Mouse (Mus musculus) heart, adult 8-10 months (tissue): ENCODE data around the gene Olfr1133. TPM values are rescaled to one million over a fixed set of nuclear protein-coding genes. Genes with fewer than 3 reads are reported as not detected.
"Not testable (repeated sequence)": the region's sequence is repeated elsewhere in the genome, so short reads cannot be mapped to it uniquely, and the experiment has no call there.

Source experiments
- DNase-seq: peaks from one replicate; pipeline ENCODE4 v3.0.0; 2022; ENCODE audit warnings: low spot score
- total RNA-seq, 4 experiments: library from RNA; stranded (reverse); gene quantifications; 2 replicates each; pipeline ENCODE4 v1.2.4; 2022

The Olfr1133 gene
- not detected for total RNA-seq

DNA sequence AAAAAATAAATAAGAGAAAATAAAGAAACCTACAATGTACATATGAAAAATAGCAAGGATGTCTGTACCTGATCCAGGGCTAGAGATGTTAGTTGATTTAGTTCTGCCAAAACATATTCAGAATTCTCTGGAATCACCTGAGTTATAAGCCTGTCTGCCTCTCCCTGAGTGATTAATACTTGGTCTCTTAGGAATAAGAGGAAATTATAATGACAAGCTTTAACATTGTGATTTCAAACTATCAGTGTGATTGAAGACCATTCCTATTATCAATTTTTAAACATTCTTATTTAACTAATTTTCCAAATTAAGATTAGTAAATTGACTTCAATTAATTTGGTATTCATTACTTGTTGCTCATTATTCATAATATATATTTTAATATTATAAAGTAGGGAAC lies at the start of gene Olfr1133:
TSS of gene Olfr1133 (minus strand) at position 101 of the 400 bp plus-strand sequence.
- DNase-seq: no peak

DNA sequence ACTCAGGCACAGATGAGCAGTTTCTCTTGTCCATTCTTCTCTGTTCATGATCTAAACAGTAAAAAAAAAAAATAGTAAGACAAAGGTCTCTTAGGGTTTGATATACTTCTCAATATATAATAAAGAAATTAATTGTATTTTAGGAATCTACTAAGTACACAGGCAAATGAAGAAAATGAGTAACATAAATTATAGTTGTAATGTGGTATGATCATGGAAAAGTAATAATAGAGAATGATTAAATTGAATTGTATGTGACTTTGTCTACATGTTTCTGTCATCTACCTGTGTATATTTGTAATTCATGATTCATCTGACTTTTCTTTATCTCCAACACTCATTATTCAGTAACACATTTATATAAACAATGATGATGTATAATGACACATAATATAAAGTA lies 46.7 kb upstream of the Olfr1133 start, which contains the start of gene Olfr1136:
TSS of gene Olfr1136 (minus strand) at position 101 of the 400 bp plus-strand sequence.
- no peak for DNase-seq

DNA sequence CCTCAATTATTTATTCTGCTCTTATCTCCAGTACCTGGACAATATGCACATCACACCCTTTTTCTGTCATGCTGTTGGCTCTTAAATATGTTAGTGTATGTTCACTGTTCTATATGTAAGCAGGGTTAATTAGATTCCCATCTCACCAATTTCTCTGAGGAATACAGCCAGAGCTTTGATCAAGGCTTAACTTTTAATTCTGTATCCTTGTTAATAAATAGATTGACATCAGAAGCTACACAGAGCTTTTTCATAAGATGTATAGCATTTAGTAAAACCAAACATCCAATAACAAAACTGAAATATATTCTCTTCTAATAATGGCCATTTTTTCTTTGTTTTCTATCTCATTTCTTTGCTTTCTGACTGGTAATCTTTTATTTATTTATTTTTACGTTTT lies 26.4 kb upstream of the Olfr1133 start, which contains the start of gene Olfr1135:
TSS of gene Olfr1135 (minus strand) at position 101 of the 400 bp plus-strand sequence.
- DNase-seq: no peak

DNA sequence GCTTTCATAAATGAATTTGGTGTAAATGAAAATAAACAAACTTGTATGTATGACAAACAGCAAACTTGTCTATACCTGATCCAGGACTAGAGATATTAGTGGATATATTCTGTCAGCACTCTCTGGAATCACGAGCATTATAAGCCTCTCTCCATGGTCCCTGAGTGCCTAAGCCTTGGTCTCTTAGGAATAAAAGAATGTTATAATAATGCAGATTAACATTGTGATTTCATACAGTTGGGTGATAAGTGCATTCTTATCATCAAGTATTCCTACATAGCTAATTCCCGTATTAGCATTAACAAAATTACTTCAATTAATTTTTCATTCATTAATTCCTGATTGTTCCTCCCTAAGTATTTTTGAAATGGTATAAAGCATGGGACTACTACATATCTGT lies 11.2 kb upstream of the Olfr1133 start, which contains the start of gene Olfr1134:
TSS of gene Olfr1134 (minus strand) at position 101 of the 400 bp plus-strand sequence.
- no peak for DNase-seq

DNA sequence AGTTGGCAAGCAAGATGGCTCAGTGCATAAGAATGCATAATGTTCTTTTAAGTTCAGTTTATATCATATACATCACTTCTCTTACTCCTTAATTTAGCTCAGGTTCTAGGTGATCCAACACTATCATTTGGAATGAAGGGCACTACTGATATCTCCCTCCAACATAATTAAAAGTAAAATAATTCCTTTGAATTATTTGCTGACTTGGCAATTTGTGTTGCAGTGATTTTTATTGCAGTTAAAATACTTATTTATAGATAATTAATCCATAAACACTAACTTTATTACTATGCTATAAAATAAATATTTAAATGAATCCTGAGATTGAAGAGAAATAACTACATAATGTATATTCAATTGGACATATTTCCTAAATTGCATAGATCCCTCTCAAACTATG lies 4.7 kb downstream of the Olfr1133 start:
- DNase-seq: no peak

DNA sequence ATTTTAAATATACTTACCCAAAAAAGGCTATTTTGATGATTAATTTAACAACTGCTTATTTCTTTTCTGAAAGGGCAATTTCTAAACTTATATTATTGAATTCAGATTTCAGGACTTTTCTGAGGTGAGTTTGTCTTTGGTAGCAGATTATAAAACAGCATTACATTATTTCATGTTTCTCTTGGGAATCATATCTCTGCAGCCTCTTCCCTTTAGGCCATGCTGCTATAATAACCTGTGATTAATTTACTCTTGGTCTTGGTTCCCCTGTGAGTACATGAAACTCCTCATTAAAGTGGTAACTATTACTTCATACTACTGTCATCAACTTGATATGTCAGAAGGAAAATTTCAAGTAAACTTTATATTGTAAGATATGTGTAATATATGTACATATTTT lies 9.7 kb downstream of the Olfr1133 start, which contains the start of gene Olfr1132:
TSS of gene Olfr1132 (minus strand) at position 101 of the 400 bp plus-strand sequence.
- no peak for DNase-seq

DNA sequence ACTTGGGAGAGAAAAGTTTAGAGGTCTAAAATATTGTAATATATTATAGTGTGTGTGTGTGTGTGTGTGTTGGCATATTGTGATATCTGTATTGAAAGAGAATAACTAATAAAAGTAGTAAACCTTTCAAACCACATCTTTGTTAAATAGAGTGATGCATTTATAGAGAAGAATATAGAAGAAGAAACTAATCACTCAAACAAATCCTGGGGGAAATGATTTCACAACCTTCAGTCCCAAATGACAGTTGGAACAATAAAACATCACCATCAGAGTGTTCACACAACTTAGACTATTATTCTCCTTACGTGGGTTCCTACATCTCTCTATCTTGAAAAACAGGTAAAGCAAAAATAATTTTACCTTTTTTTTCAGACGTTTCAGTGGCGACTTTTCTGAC lies 20.4 kb downstream of the Olfr1133 start, which contains the start of gene Olfr1131:
TSS of gene Olfr1131 (plus strand) at position 301 of the 400 bp plus-strand sequence.
- no peak for DNase-seq

DNA sequence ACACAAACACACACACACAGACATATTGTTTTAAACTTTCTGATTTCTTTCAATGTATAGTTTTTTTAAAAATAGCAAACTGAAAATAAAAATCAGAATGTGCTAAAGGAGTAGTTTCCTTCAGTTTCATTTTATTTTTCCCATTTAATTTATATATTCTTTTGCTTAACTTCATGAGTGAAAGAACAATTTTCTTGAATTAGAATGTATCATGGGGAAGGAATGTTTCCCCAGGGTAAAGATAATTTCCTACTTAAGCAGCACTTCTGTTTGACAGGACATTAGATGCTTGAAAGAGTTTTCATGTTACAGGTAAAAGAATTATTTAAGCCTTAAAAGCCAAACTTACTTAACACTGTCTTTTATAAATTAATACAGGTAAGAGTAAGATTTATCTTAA lies 41.3 kb downstream of the Olfr1133 start, which contains the start of gene Olfr1130:
TSS of gene Olfr1130 (plus strand) at position 301 of the 400 bp plus-strand sequence.
- not testable (repeated sequence) for DNase-seq

Other genes with a start within 250 kb of the Olfr1133 start
- not detected for gene Olfr1123, start 230.7 kb downstream of the Olfr1133 start, total RNA-seq
- gene Olfr1124, start 217.1 kb downstream of the Olfr1133 start, total RNA-seq: not detected
- gene Olfr1126, start 193.4 kb downstream of the Olfr1133 start, total RNA-seq: not detected
- gene Pramel7, start 150.3 kb downstream of the Olfr1133 start, total RNA-seq: not detected
- gene Pramel6, start 140.8 kb downstream of the Olfr1133 start, total RNA-seq: not detected
- not detected for gene Olfr153, start 115.6 kb downstream of the Olfr1133 start, total RNA-seq
- gene Olfr1128, start 101.8 kb downstream of the Olfr1133 start, total RNA-seq: not detected
- not detected for gene Olfr1129, start 73.5 kb downstream of the Olfr1133 start, total RNA-seq
- not detected for gene Olfr1130, start 41.2 kb downstream of the Olfr1133 start, total RNA-seq
- gene Olfr1131, start 20.3 kb downstream of the Olfr1133 start, total RNA-seq: not detected
- not detected for gene Olfr1132, start 9.8 kb downstream of the Olfr1133 start, total RNA-seq
- gene Olfr1134, start 11.1 kb upstream of the Olfr1133 start, total RNA-seq: not detected
- gene Olfr1135, start 26.3 kb upstream of the Olfr1133 start, total RNA-seq: not detected
- gene Olfr1136, start 46.6 kb upstream of the Olfr1133 start, total RNA-seq: not detected
- not detected for gene Olfr1137, start 65.8 kb upstream of the Olfr1133 start, total RNA-seq
- gene Olfr1138, start 92.6 kb upstream of the Olfr1133 start, total RNA-seq: not detected
- not detected for gene Olfr1140, start 96.4 kb upstream of the Olfr1133 start, total RNA-seq
- not detected for gene Olfr1141, start 106.6 kb upstream of the Olfr1133 start, total RNA-seq
- not detected for gene Olfr152, start 132.1 kb upstream of the Olfr1133 start, total RNA-seq
- gene Olfr1143, start 153.2 kb upstream of the Olfr1133 start, total RNA-seq: not detected
- not detected for gene Olfr1145, start 162.4 kb upstream of the Olfr1133 start, total RNA-seq
- gene Olfr1148, start 183.2 kb upstream of the Olfr1133 start, total RNA-seq: not detected
- gene Olfr1150-ps1, start 196.6 kb upstream of the Olfr1133 start, total RNA-seq: not detected
- gene Olfr1151, start 208.5 kb upstream of the Olfr1133 start, total RNA-seq: not detected
- gene Olfr1152, start 219.1 kb upstream of the Olfr1133 start, total RNA-seq: not detected
- not detected for gene Olfr1153, start 247.6 kb upstream of the Olfr1133 start, total RNA-seq